Mouse (Mus musculus) CH12.LX (cell line): ENCODE data around the gene Haao. TPM values are rescaled to one million over a fixed set of nuclear protein-coding genes. Genes with fewer than 3 reads are reported as not detected.

Source experiments
- DNase-seq: peaks from one replicate; pipeline ENCODE4 v3.0.0-alpha.2; 2013; ENCODE audit errors: extremely low read depth
- H3K27ac ChIP-seq: 2 replicates; pipeline ENCODE4 v1.5.1; 2012; ENCODE audit warnings: low read depth, mild to moderate bottlenecking, control low read depth, moderate library complexity; ENCODE audit not compliant: insufficient read depth
- H3K27me3 ChIP-seq: replicated peaks from 2 replicates; pipeline ENCODE3; 2012; ENCODE audit warnings: inconsistent platforms
- H3K36me3 ChIP-seq, 2 experiments: replicated peaks in 1 of 2; 2 replicates each; pipeline versions ENCODE3 to v1.6.1; 2012; ENCODE audit warnings: inconsistent platforms in 1 of 2, low read length in 1 of 2, mild to moderate bottlenecking in 1 of 2, mixed read lengths in 1 of 2, moderate library complexity in 1 of 2; ENCODE audit not compliant: control insufficient read depth in 1 of 2, insufficient read depth in 1 of 2
- H3K4me1 ChIP-seq, 2 experiments: 2 replicates each; pipeline ENCODE4 v1.6.1; 2012; ENCODE audit warnings: inconsistent platforms in 1 of 2, moderate library complexity in 1 of 2; ENCODE audit not compliant: insufficient read depth in 2 of 2, control insufficient read depth in 1 of 2
- H3K4me2 ChIP-seq: 2 replicates; pipeline ENCODE4 v1.6.1; 2012; ENCODE audit warnings: low read depth, mild to moderate bottlenecking, control low read depth; ENCODE audit not compliant: poor library complexity, insufficient read depth, severe bottlenecking
- H3K4me3 ChIP-seq, 3 experiments: fragments of 150-350 bp in 1 of 3; sonication (generic) in 1 of 3; replicated peaks in 1 of 3; 2 replicates each; pipeline versions ENCODE3 to v1.5.1; 2011 to 2012; ENCODE audit warnings: low read depth in 2 of 3, low read length in 2 of 3, mild to moderate bottlenecking in 2 of 3, moderate library complexity in 2 of 3, control low read depth in 1 of 3, improper control_type of control experiment in 1 of 3, inconsistent platforms in 1 of 3, mixed read lengths in 1 of 3; ENCODE audit not compliant: poor library complexity in 1 of 3
- H3K79me2 ChIP-seq: replicated peaks from 2 replicates; pipeline ENCODE4 v1.6.1; 2012; ENCODE audit warnings: mild to moderate bottlenecking, moderate library complexity; ENCODE audit not compliant: control insufficient read depth, poor library complexity, insufficient read depth, severe bottlenecking; ENCODE audit errors: extremely low read depth
- H3K9ac ChIP-seq: 2 replicates; pipeline ENCODE4 v1.6.1; 2012; ENCODE audit warnings: low read depth, mild to moderate bottlenecking, control low read depth, moderate library complexity; ENCODE audit not compliant: insufficient read depth
- H3K9me3 ChIP-seq: replicated peaks from 2 replicates; pipeline ENCODE3; 2012; ENCODE audit warnings: low read length, inconsistent platforms, mixed read lengths
- CHD2 ChIP-seq: IDR thresholded peaks from 2 replicates; pipeline ENCODE4 v1.6.1; 2011; ENCODE audit warnings: low read length, improper control_type of control experiment
- E2F4 ChIP-seq: IDR thresholded peaks from 2 replicates; pipeline ENCODE4 v1.6.1; 2011; ENCODE audit warnings: low read depth, low read length, improper control_type of control experiment; ENCODE audit not compliant: insufficient replicate concordance
- ELF1 ChIP-seq: IDR thresholded peaks from 2 replicates; pipeline ENCODE4 v1.6.1; 2014; ENCODE audit warnings: low read depth, mild to moderate bottlenecking, inconsistent platforms, low read length, improper control_type of control experiment
- GABPA ChIP-seq: IDR thresholded peaks from 2 replicates; pipeline ENCODE4 v1.6.1; 2012; ENCODE audit warnings: low read depth, low read length, improper control_type of control experiment, inconsistent platforms; ENCODE audit not compliant: insufficient replicate concordance
- IRF4 ChIP-seq: IDR thresholded peaks from 2 replicates; pipeline ENCODE4 v1.6.1; 2014; ENCODE audit warnings: low read depth, mild to moderate bottlenecking, inconsistent platforms, low read length, improper control_type of control experiment
- JUND ChIP-seq: conservative IDR thresholded peaks from 2 replicates; pipeline ENCODE4 v1.6.1; 2011; ENCODE audit warnings: low read depth, low read length, improper control_type of control experiment
- KAT2A ChIP-seq: IDR thresholded peaks from 2 replicates; pipeline ENCODE4 v1.6.1; 2012; ENCODE audit warnings: low read length, improper control_type of control experiment, inconsistent platforms; ENCODE audit not compliant: insufficient replicate concordance
- MAFK ChIP-seq: IDR thresholded peaks from 2 replicates; pipeline ENCODE4 v1.6.1; 2011; ENCODE audit warnings: low read length, improper control_type of control experiment; ENCODE audit not compliant: insufficient replicate concordance
- MAX ChIP-seq: IDR thresholded peaks from 2 replicates; pipeline ENCODE4 v1.6.1; 2011; ENCODE audit warnings: low read length, improper control_type of control experiment
- MXI1 ChIP-seq: IDR thresholded peaks from 2 replicates; pipeline ENCODE4 v1.6.1; 2011; ENCODE audit warnings: mild to moderate bottlenecking, low read depth, low read length, improper control_type of control experiment
- MYC ChIP-seq: IDR thresholded peaks from 2 replicates; pipeline ENCODE4 v1.6.1; 2011; ENCODE audit warnings: low read depth, mild to moderate bottlenecking, improper control_type of control experiment, low read length
- PAX5 ChIP-seq: IDR thresholded peaks from 2 replicates; pipeline ENCODE4 v1.6.1; 2012; ENCODE audit warnings: low read length, inconsistent platforms, mixed read lengths
- POLR2A ChIP-seq: IDR thresholded peaks from 2 replicates; pipeline ENCODE4 v1.6.1; 2011; ENCODE audit warnings: low read depth, mild to moderate bottlenecking, improper control_type of control experiment, low read length
- SIN3A ChIP-seq: IDR thresholded peaks from 2 replicates; pipeline ENCODE4 v1.6.1; 2012; ENCODE audit warnings: low read length, improper control_type of control experiment, inconsistent platforms
- TBP ChIP-seq: conservative IDR thresholded peaks from 2 replicates; pipeline ENCODE4 v1.6.1; 2011; ENCODE audit warnings: low read depth, low read length, improper control_type of control experiment
- UBTF ChIP-seq: IDR thresholded peaks from 2 replicates; pipeline ENCODE4 v1.6.1; 2012; ENCODE audit warnings: low read depth, mild to moderate bottlenecking, inconsistent platforms, low read length, improper control_type of control experiment, moderate library complexity
- USF1 ChIP-seq: IDR thresholded peaks from 2 replicates; pipeline ENCODE4 v1.6.1; 2014; ENCODE audit warnings: low read depth, mild to moderate bottlenecking, inconsistent platforms, low read length, improper control_type of control experiment
- ZKSCAN1 ChIP-seq: IDR thresholded peaks from 2 replicates; pipeline ENCODE4 v1.6.1; 2012; ENCODE audit warnings: low read depth, inconsistent platforms, low read length, improper control_type of control experiment, borderline replicate concordance
- dilution Hi-C: fragments of 300-500 bp; cut with MboI; formaldehyde crosslinking; loops from 2 replicates; pipeline ENCODE4 v1.14.3; 2020; ENCODE audit warnings: low sequenced_read_pairs; ENCODE audit not compliant: extremely low pct_unique_long_range_greater_than_20kb, extremely low pct_ligation_motif_present
- in situ Hi-C: fragments of 300-500 bp; cut with MboI; formaldehyde crosslinking; loops from 3 replicates; pipeline ENCODE4 v1.14.3; 2019; ENCODE audit warnings: low sequenced_read_pairs, low pct_ligation_motif_present, low pct_unique_long_range_greater_than_20kb, mixed read lengths
- polyA plus RNA-seq: library from polyadenylated mRNA; unstranded; fragments of >175 nt; gene quantifications from 2 replicates; pipeline ENCODE4 v1.2.1, GENCODE M21; 2012; ENCODE audit warnings: low read depth; ENCODE audit not compliant: insufficient read length
- total RNA-seq, 2 experiments: library from RNA; depleted of rRNA; stranded (reverse); fragments of 300-350 nt in 1 of 2; fragments of >200 nt in 1 of 2; gene quantifications; 2 replicates each; pipeline ENCODE4 v1.2.3; 2012 to 2014

Haao gene
- total and polyA plus RNA-seq, 3 experiments, result 18.6 to 30.6 (median 19.1) TPM

- H3K27ac ChIP-seq, result no peak overlapping the region
- dilution Hi-C loops, result no loop called here
- no peak overlapping the region for H3K9ac ChIP-seq
- H3K4me3 ChIP-seq, result no peak overlapping the region
- no peaks in the 10 kb centered on the region for H3K27me3 ChIP-seq
- TF ChIP-seq E2F4 (no peak), UBTF (no peak), ZKSCAN1 (no peak), TBP (no peak), KAT2A (no peak), MAX (no peak)
- H3K4me2 ChIP-seq, result no peak overlapping the region
- DNase-seq, result no peak
- in situ Hi-C loops, result no loop called here
- H3K4me1 ChIP-seq, result peaks cover 0 to 14% of the 10 kb centered on the region in 2 experiments; a peak in 2 of 4 replicates
- H3K9me3 ChIP-seq, result no peaks in the 10 kb centered on the region
- H3K36me3 ChIP-seq, result peaks cover 25 to 72% of the 10 kb centered on the region in 2 experiments
- no peaks in the 10 kb centered on the region for H3K79me2 ChIP-seq
These were observed 55.4 kb downstream of the Haao start for GRCm38 (mm10) chr17:83792388-83792787.

- TF ChIP-seq GABPA, result no peak
- TF ChIP-seq CHD2, result no peak
- no peak for TF ChIP-seq MYC
- no peak for TF ChIP-seq ZKSCAN1
- no peak for TF ChIP-seq IRF4
- no peak for TF ChIP-seq MAX
- TF ChIP-seq SIN3A, result no peak
- TF ChIP-seq ELF1, result no peak
- no peak for TF ChIP-seq USF1
- TF ChIP-seq E2F4, result no peak
- H3K4me3 ChIP-seq, result no peak overlapping the region
- no peak overlapping the region for H3K27ac ChIP-seq
- no peaks in the 10 kb centered on the region for H3K27me3 ChIP-seq
- H3K9me3 ChIP-seq, result no peaks in the 10 kb centered on the region
- H3K36me3 ChIP-seq, result peaks cover 24 to 81% of the 10 kb centered on the region in 2 experiments
- H3K79me2 ChIP-seq, result no peaks in the 10 kb centered on the region
- peaks cover 0 to 27% of the 10 kb centered on the region in 2 experiments; a peak in 2 of 4 replicates for H3K4me1 ChIP-seq
- in situ Hi-C loops (no loop called here), dilution Hi-C loops (no loop called here)
- no peak overlapping the region for H3K9ac ChIP-seq
- DNase-seq, result no peak
- H3K4me2 ChIP-seq, result no peak overlapping the region
These were observed 57.6 kb downstream of the Haao start for GRCm38 (mm10) chr17:83790158-83790557.

GRCm38 (mm10) chr17:83786418-83786817, 61.3 kb downstream of the Haao start:
- H3K4me3 ChIP-seq, result no peak overlapping the region
- DNase-seq, result no peak
- no peak overlapping the region for H3K27ac ChIP-seq
- H3K4me1 ChIP-seq, result peaks cover 0 to 25% of the 10 kb centered on the region in 2 experiments; a peak in 2 of 4 replicates
- H3K79me2 ChIP-seq, result no peaks in the 10 kb centered on the region
- no peaks in the 10 kb centered on the region for H3K9me3 ChIP-seq
- dilution Hi-C loops, result no loop called here
- in situ Hi-C loops, result no loop called here
- H3K9ac ChIP-seq, result no peak overlapping the region
- TF ChIP-seq POLR2A, result no peak
- TF ChIP-seq JUND, result no peak
- TF ChIP-seq E2F4, result no peak
- no peak for TF ChIP-seq MAFK
- TF ChIP-seq ELF1, result no peak
- TF ChIP-seq KAT2A, result no peak
- TF ChIP-seq PAX5, result no peak
- TF ChIP-seq MXI1, result no peak
- TF ChIP-seq, all 38 proteins: peak for 0
- H3K36me3 ChIP-seq, result peaks cover 22 to 83% of the 10 kb centered on the region in 2 experiments
- no peak overlapping the region for H3K4me2 ChIP-seq
- no peaks in the 10 kb centered on the region for H3K27me3 ChIP-seq
